Mouse (Mus musculus) neural tube, embryonic 12.5 days (tissue): ENCODE measurements around the gene Aamp. TPM values are rescaled to one million over a fixed set of nuclear protein-coding genes. Genes with fewer than 3 reads are reported as not detected.
A peak's percentile ranks its signal among the peaks of the same experiment; 100 is the strongest.

Experiments
- ATAC-seq: fragments of 200-750 bp; cut with Nextera tagmentation; 2 replicates; pipeline ENCODE4 v1.8.0; 2017; ENCODE audit warnings: low read depth, mild to moderate bottlenecking, moderate TSS enrichment, moderate library complexity; ENCODE audit not compliant: low FRiP score
- H3K27ac ChIP-seq: fragments of 300-500 bp; sonication (generic); 2 replicates; pipeline ENCODE4 v1.5.1; 2016
- H3K27me3 ChIP-seq: fragments of 300-500 bp; sonication (generic); replicated peaks from 2 replicates; pipeline ENCODE4 v1.6.1; 2016; ENCODE audit warnings: mild to moderate bottlenecking
- H3K36me3 ChIP-seq: fragments of 300-500 bp; sonication (generic); 2 replicates; pipeline ENCODE4 v1.6.1; 2016; ENCODE audit warnings: mild to moderate bottlenecking
- H3K4me1 ChIP-seq: fragments of 300-500 bp; sonication (generic); 2 replicates; pipeline ENCODE4 v1.6.1; 2016
- H3K4me2 ChIP-seq: fragments of 300-500 bp; sonication (generic); replicated peaks from 2 replicates; pipeline ENCODE4 v1.6.1; 2016; ENCODE audit warnings: mild to moderate bottlenecking
- H3K4me3 ChIP-seq: fragments of 300-500 bp; sonication (generic); 2 replicates; pipeline ENCODE4 v1.5.1; 2016
- H3K9ac ChIP-seq: fragments of 300-500 bp; sonication (generic); 2 replicates; pipeline ENCODE4 v1.6.1; 2016; ENCODE audit warnings: mild to moderate bottlenecking
- H3K9me3 ChIP-seq: fragments of 300-500 bp; sonication (generic); 2 replicates; pipeline ENCODE4 v1.6.1; 2016; ENCODE audit warnings: mild to moderate bottlenecking
- WGBS: fragments of 180-500 bp; shearing (Covaris S2); methylation state at CpG from one replicate; pipeline ENCODE4 v1.1.7; 2016; 5-methylcytosine and 5-hydroxymethylcytosine counted together
- polyA plus RNA-seq: library from polyadenylated mRNA; unstranded; fragments of >200 nt; fragmentation: Nextera tagmentation; extraction: Ambion mirVana; gene quantifications from 2 replicates; pipeline ENCODE4 v1.2.1, GENCODE M21; 2016

The Aamp gene
- polyA plus RNA-seq, 1 experiment from 2014 or later: 189 TPM

- no peak overlapping the region for H3K4me2 ChIP-seq
- no peak for ATAC-seq
- WGBS: 66% methylated on average over 6 of the region's 6 CpGs
Observed at GRCm38 (mm10) chr1:74277041-74277440, 7.5 kb downstream of the Aamp start.

GRCm38 (mm10) chr1:74275015-74275414 lies 9.5 kb downstream of the Aamp start:
- no peak for ATAC-seq
- Histone ChIP-seq H3K4me3 (no peak overlapping the region), H3K27me3 (no peaks in the 10 kb centered on the region), H3K9ac (0 out of 2 replicates have a peak overlapping the region, but pooled peaks have one; percentile 18), H3K36me3 (peaks cover 13% of the 10 kb centered on the region), H3K27ac (no peak overlapping the region), H3K4me2 (no peak overlapping the region), H3K4me1 (no peaks in the 10 kb centered on the region; the same call in 1 of the 2 replicates), H3K9me3 (no peaks in the 10 kb centered on the region)
- 54% methylated on average over 9 of the region's 9 CpGs for WGBS

More at GRCm38 (mm10) chr1:74277041-74277440, 7.5 kb downstream of the Aamp start:
- Histone ChIP-seq H3K27me3 (no peaks in the 10 kb centered on the region), H3K9ac (no peak overlapping the region), H3K4me1 (no peaks in the 10 kb centered on the region; the same call in 1 of the 2 replicates), H3K9me3 (no peaks in the 10 kb centered on the region), H3K36me3 (peaks cover 34% of the 10 kb centered on the region), H3K4me3 (no peak overlapping the region), H3K27ac (no peak overlapping the region)

- H3K9me3 ChIP-seq: no peaks in the 10 kb centered on the region
- ATAC-seq: no peak
- WGBS: 84% methylated on average over 4 of the region's 4 CpGs
Observed at GRCm38 (mm10) chr1:74271659-74272058, 12.9 kb downstream of the Aamp start.

GRCm38 (mm10) chr1:74268750-74269149 lies 15.8 kb downstream of the Aamp start:
- no peak overlapping the region for H3K4me2 ChIP-seq
- no peak overlapping the region for H3K27ac ChIP-seq
- WGBS: 88% methylated on average over 8 of the region's 8 CpGs
- H3K9ac ChIP-seq: no peak overlapping the region
- H3K36me3 ChIP-seq: peaks cover 53% of the 10 kb centered on the region
- no peaks in the 10 kb centered on the region for H3K4me1 ChIP-seq
- ATAC-seq: no peak
- no peaks in the 10 kb centered on the region for H3K27me3 ChIP-seq
- no peak overlapping the region for H3K4me3 ChIP-seq
- no peaks in the 10 kb centered on the region for H3K9me3 ChIP-seq

More at GRCm38 (mm10) chr1:74271659-74272058, 12.9 kb downstream of the Aamp start:
- H3K27ac ChIP-seq: no peak overlapping the region
- H3K27me3 ChIP-seq: no peaks in the 10 kb centered on the region
- peaks cover 24% of the 10 kb centered on the region for H3K36me3 ChIP-seq
- no peak overlapping the region for H3K4me2 ChIP-seq
- H3K4me3 ChIP-seq: no peak overlapping the region
- H3K4me1 ChIP-seq: no peaks in the 10 kb centered on the region; the same call in 1 of the 2 replicates
- no peak overlapping the region for H3K9ac ChIP-seq

DNA sequence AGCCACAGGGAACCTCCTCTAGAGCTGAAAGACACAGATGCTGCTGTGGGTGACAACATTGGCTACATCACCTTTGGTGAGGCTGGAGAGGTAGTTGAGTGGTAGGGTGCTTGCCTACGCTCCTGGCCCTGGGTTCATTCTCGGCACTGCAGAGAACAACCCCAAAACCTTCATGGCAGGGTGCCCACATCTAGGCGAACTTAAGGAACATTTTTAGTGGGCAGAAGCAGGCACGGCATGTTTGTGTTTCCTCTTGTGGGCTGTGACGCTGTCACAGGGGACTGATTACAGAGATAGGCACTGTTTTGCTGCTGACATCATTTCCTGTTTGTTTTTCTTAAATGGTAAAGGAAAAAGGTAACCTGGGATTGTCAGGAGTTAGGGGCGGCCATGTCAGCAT lies 22.0 kb downstream of the Aamp start:
- 92% methylated on average over 6 of the region's 6 CpGs for WGBS
- Histone ChIP-seq H3K9ac (no peak overlapping the region), H3K4me1 (no peaks in the 10 kb centered on the region), H3K36me3 (peaks cover 83% of the 10 kb centered on the region), H3K4me3 (no peak overlapping the region), H3K4me2 (no peak overlapping the region), H3K27ac (no peak overlapping the region), H3K27me3 (no peaks in the 10 kb centered on the region), H3K9me3 (no peaks in the 10 kb centered on the region)
- ATAC-seq: no peak

DNA sequence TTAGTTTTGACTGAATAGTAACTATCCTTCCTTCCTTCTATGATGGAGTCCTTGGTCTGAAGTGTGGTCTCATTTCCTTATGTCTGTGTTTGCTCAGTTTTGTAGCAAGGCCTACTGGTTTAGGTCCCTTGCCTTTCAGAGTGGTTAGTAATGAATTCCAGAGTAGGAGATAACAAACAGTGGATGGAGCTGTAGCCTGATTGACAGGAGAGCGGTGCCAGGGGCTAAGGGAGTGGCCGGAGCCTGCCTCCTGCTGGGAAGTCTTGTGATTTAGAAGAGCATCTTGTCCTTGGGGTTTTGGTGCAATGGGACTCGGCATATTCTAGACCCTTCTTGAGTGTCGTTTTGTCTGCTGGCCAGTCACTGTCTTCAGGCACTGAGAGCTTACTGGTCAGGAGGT lies 27.8 kb downstream of the Aamp start:
- H3K4me2 ChIP-seq: no peak overlapping the region
- H3K4me1 ChIP-seq: no peaks in the 10 kb centered on the region
- no peak for ATAC-seq
- WGBS: 85% methylated on average over 4 of the region's 4 CpGs
- no peaks in the 10 kb centered on the region for H3K9me3 ChIP-seq
- H3K27me3 ChIP-seq: no peaks in the 10 kb centered on the region
- H3K4me3 ChIP-seq: no peak overlapping the region
- no peak overlapping the region for H3K27ac ChIP-seq
- no peak overlapping the region for H3K9ac ChIP-seq
- peaks cover 76% of the 10 kb centered on the region for H3K36me3 ChIP-seq

DNA sequence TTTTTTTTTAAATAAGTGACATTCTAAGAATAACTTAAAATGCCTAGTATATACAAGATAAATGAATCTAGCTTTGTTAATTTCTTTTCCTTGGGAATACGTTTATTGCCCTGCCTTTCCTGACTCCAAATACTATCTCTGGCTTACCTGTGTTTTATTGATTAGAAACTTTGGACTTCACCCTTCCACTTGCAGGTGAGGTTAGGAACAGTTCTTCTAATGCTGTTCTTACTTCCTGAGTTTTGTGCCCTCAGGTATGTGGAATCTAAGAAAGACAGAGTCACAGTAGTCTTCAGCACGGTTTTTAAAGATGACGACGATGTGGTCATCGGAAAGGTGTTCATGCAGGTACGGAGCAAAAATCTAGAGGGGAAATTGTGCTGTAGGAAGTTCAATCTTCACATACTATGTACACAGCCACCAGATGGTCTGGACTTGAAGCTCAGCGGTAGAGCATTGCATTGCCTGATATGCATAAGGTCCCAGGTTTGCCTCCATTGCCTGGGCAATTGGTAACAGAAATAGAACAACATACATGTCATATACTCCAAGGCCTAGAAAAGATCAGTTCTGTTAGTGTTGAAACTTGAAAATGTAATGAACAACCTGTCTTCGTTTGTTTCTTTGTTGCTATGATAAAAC lies 28.7 kb downstream of the Aamp start:
- Histone ChIP-seq H3K4me1 (no peaks in the 10 kb centered on the region), H3K27me3 (no peaks in the 10 kb centered on the region), H3K36me3 (peaks cover 84% of the 10 kb centered on the region), H3K9me3 (no peaks in the 10 kb centered on the region), H3K9ac (no peak overlapping the region), H3K4me2 (no peak overlapping the region), H3K4me3 (no peak overlapping the region), H3K27ac (no peak overlapping the region)
- WGBS: 95% methylated on average over 8 of the region's 8 CpGs
- ATAC-seq: no peak

DNA sequence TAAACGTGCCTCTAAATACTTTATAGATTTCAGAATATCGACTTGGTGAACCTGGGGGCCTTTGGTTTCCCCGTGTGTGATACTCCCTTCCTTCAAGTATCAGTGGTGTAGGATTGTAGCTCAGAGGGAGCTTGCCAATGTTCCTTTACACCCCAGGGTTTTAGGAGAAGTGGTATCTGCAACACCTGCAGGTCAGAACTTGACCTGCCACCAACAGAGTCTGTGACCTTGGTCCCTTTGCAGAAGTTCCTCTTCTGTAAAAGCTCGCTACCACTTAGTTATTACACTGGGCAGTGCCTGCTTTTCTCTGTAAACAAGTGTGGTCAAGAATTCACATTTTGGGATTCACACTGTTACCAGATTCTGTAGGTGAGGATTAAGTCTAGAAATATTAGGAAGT lies 34.4 kb downstream of the Aamp start:
- Histone ChIP-seq H3K36me3 (peaks cover 61% of the 10 kb centered on the region), H3K4me3 (no peak overlapping the region), H3K27ac (no peak overlapping the region), H3K9me3 (no peaks in the 10 kb centered on the region), H3K4me1 (no peaks in the 10 kb centered on the region), H3K4me2 (no peak overlapping the region), H3K9ac (no peak overlapping the region), H3K27me3 (no peaks in the 10 kb centered on the region)
- no peak for ATAC-seq
- 93% methylated on average over 4 of the region's 4 CpGs for WGBS

GRCm38 (mm10) chr1:74249331-74249980 lies 35.1 kb downstream of the Aamp start:
- H3K9me3 ChIP-seq: no peaks in the 10 kb centered on the region
- H3K36me3 ChIP-seq: peaks cover 56% of the 10 kb centered on the region
- H3K9ac ChIP-seq: no peak overlapping the region
- no peaks in the 10 kb centered on the region for H3K27me3 ChIP-seq
- 72% methylated on average over 5 of the region's 5 CpGs for WGBS
- no peak overlapping the region for H3K4me3 ChIP-seq
- H3K4me2 ChIP-seq: no peak overlapping the region
- no peak overlapping the region for H3K27ac ChIP-seq
- no peaks in the 10 kb centered on the region for H3K4me1 ChIP-seq
- ATAC-seq: no peak

GRCm38 (mm10) chr1:74248799-74249198 lies 35.7 kb downstream of the Aamp start:
- Histone ChIP-seq H3K36me3 (peaks cover 49% of the 10 kb centered on the region), H3K27me3 (no peaks in the 10 kb centered on the region), H3K9me3 (no peaks in the 10 kb centered on the region), H3K27ac (no peak overlapping the region), H3K4me1 (no peaks in the 10 kb centered on the region), H3K4me2 (no peak overlapping the region), H3K9ac (no peak overlapping the region), H3K4me3 (no peak overlapping the region)
- ATAC-seq: no peak
- WGBS: 78% methylated on average over 1 of the region's 1 CpGs

GRCm38 (mm10) chr1:74245525-74245924 lies 39.0 kb downstream of the Aamp start:
- Histone ChIP-seq H3K4me3 (no peak overlapping the region), H3K27me3 (no peaks in the 10 kb centered on the region), H3K9me3 (no peaks in the 10 kb centered on the region), H3K27ac (no peak overlapping the region), H3K4me1 (0 out of 2 replicates have a peak, but pooled peaks cover under 1% of the 10 kb centered on the region), H3K9ac (no peak overlapping the region), H3K4me2 (no peak overlapping the region), H3K36me3 (peaks cover 19% of the 10 kb centered on the region)
- WGBS: 90% methylated on average over 2 of the region's 2 CpGs
- no peak for ATAC-seq

DNA sequence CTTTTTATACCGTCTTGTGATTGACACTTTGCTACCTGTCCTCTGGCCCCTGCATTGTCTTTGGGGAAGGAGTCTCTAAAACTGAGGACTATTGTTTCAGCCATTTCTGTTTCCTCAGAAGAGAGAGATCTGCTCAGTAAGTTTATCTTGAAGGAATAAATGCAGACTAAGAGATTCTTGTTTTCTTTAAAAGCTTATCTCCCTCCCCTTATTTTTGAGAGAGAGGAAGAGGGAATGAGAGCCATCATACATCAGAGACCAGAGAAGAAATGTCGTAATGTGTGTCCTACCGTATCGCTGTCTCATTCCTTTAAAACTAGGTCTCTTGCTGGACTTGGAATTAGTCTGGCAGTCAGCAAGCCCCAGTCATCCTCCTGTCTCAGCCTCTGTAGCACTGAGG lies 43.7 kb downstream of the Aamp start:
- Histone ChIP-seq H3K4me3 (no peak overlapping the region), H3K36me3 (no peaks in the 10 kb centered on the region), H3K9me3 (no peaks in the 10 kb centered on the region), H3K27me3 (no peaks in the 10 kb centered on the region), H3K9ac (0 out of 2 replicates have a peak overlapping the region, but pooled peaks have one; percentile 14), H3K4me2 (no peak overlapping the region), H3K27ac (no peak overlapping the region), H3K4me1 (peaks cover 32% of the 10 kb centered on the region)
- no peak for ATAC-seq
- 92% methylated on average over 4 of the region's 4 CpGs for WGBS
